Mouse (Mus musculus): Measurements from ENCODE around the gene Dock6.
"Not testable (repeated sequence)": the region's sequence is repeated elsewhere in the genome, so short reads cannot be mapped to it uniquely, and the experiment has no call there.

Gene Dock6

DNA sequence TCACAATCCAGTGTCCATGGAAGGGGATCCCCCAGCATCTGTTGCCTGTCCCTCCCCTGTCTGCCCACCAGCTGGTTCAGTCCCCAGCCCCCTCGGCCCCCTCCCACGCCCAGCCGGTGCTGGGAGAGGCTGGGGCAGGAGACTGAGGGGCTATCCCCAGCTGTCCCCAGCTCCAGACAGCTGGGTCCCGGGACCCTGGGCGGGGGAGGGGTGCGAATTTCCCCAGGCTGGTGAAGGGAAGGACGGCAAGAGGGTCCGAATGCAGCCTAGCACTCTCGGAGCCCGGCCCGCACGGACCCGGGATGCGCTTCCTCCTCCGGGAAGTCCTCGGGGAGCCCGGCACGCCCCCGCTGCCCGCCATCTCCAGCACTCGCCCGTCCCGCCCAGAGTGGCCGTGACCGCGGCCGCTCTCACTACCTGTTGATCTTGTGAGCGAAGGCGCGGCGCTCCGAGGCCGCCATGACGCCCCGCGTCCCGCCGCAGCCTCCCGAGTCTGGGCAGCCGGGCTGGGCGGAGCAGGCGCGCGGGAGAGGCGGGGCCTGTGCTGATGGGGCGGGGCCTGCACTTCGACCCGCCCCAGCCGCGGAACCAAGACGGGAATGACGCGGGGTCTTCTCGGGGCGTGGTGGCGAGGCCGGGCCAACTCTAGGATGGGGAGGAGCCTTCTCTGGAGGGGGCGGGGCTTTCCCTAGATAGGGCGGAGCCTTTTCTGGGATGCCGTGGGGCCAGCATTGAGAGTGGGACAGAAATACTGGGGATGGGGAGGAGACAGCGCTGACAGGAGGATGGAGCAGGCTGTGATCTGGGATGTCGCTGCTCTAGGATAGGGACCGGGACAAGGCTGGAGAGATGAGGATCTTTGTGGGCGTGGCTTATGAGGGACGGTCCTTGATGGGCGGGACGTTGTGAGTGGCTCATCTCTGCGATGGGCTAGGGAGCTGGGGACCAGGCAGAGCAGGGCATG lies at the start of gene Dock6:
Gene Dock6, minus strand, starts transcription at position 508 of the 964 bp plus-strand sequence.
- in situ Hi-C loops (cut with MboI, MseI): loop anchor here (5.0 kb wide), 1 partner anchor 85 kb away; the partner anchor contains the start of gene Plppr2

DNA sequence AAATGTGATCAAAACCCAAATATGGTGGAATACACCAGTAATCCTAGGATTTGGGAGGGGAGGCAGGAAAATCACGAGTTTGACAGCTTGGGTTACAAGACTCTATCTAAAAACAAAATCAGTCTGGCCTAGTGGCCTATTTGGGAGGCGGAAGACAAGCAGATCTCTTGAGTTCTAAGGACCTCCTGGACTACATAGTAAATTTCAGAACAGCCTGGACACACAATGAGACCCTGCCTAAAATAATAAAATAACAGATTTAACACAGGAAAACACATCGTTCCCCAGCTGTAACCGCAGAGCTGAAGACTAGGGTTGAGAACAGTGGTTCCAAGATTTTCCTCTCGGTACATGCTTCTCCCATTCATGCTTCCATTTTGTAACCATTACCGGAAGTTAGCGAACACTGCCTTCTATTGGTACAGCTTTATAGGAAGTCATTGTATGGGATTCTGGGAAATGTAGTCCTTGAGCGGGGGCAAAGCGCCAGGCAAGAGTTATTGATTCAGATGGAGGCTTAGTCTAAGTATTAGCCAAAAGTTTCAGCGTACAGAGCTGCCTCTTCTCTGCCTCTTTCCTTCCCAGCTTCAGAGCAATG lies 48.9 kb upstream of the Dock6 start:
- in situ Hi-C loops (cut with MboI, MseI): no loop called here

DNA sequence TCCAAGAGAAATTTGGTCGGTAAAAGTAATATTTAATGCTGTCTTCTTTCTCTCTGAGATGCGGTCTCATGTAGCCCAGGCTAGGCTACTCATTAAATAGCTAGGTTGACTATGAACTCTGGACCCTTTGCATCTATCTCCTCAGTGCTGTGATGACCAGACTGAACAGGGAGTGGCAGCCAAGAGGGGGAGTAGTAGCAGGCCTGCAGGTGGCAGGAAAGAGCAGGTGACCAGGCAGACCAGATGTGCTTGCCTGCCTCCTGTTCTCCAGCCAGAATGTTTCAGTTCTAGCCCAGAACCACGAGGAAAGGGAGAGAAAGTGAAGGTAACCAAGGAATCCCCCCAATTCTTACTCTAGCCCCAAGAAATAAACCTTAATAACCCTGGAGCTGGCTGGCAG lies 36.8 kb upstream of the Dock6 start:
- in situ Hi-C loops (cut with MboI, MseI): no loop called here

DNA sequence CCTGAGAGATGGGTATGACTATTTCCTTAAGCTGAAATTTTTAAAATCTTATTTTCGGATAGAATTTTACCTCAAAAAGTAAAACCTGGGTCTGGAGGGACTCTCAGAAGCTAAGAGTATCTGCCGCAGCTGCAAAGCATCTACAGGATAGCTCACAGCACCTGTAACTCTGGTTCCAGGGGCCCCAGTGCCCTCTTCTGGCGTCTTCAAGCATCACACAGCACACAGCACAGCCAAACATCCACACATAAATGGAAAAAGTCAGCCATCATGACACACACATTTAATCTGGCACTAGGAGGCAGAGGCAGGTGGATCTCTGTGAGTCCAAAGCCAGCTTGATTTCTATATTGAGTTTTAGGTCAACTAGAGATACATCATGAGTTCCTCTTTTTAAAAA lies 24.2 kb upstream of the Dock6 start:
- in situ Hi-C loops (cut with MboI, MseI): no loop called here

DNA sequence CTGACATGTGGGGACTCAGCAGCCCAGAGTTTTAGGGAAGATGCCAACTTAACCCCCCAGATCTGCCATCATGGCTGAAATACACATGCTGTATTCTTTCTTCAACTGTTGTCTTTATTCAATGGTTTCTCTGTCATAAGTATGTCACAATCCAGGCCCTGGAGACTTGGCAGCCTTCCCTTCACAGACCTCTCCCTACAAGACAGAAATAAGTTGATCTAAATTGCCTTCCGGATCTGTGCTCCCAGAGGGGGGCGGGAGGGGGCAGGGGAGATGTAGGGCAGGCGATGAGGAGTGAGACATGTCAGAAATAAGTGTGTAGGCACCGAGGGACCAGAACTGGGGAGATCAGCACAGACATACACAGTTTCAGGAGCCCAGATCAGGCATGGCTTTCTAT lies 19.8 kb upstream of the Dock6 start:
- in situ Hi-C loops (cut with MboI, MseI): no loop called here

DNA sequence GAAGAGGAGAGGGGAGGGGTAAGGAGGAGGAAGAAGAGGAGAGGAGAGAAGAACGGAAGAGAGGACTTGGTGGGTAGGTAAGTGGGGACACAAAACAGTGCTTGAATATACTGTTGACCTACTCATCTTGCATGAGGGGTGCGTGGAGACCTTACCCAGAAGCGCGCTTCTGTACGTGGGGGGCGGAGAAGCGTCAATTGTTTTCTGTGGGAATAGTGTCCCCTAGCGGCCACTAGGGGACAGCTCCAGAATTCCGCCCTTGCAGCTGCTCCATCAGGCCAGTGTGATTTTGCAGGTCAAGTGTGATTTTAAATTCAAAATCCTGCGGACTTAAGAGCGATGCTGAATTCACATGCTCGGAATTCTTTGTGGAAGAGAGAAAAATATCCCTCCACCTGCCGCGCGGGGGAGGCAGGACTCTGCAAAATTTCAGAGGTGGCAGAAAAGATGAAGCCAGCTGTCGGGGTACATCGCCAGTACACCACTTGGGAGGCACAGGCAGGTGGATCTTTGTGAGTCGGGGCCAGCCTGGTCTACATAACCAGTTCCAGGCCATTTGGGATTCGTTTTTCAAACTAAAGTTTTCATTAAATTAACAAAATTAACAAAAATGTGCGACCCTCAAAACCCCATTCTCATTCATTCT lies 18.6 kb upstream of the Dock6 start:
- in situ Hi-C loops (cut with MboI, MseI): no loop called here

DNA sequence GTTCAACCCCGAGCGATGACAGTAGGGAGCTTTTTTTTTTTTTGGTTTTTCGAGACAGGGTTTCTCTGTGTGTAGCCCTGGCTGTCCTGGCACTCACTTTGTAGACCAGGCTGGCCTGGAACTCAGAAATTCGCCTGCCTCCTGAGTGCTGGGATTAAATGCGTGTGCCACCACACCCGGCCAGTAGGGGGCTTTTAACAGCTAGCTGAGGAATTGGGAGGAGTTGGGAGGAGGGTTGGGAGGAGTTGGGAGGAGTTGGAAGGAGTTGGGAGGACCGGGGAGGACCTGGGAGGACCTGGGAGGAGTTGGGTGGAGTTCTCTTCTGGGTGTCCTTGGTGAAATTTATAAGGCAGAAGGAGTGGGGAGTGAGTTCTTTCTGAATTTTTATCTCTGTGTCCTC lies 16.9 kb upstream of the Dock6 start:
- in situ Hi-C loops (cut with MboI, MseI): not testable (repeated sequence)

DNA sequence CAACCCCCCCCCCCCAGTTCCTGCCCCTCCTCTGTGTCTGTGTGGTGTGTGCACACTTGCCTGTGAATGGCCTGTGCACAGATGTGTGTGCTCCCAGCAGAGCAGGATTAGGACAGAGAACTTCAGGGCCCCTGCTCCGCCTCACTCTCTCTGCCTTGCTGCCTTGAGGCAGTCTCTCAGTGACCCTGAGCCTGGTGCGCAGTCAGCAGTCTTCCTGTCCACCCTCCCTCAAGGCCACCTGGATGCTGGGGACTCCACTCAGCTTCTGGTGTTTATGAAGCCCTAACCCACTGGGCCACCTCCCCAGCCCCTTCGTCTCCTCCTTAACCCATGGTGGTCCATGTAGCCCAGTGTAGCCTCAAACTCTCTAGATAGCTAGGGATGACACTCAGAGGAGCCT lies 15.3 kb upstream of the Dock6 start:
- in situ Hi-C loops (cut with MboI, MseI): no loop called here

DNA sequence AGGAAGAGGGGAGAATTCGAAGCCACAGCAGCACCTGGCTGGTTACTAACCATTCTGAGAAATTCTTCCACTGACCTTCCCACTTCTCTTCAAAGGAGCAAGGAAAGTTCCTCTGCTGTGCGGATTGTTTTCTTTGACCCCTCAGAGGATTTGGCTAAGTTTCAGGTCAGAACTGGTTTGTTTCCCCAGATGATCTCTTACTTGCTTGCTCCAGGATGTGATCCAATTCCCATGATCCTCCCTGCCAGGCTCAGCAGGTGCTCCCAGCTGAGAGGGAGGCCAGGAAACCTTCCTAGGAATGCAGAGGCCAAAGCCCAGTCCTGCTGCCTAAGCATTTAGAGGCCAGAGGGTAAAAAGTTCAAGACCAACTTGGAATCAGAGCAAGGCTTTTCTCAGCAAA lies 14.2 kb upstream of the Dock6 start:
- in situ Hi-C loops (cut with MboI, MseI): no loop called here

DNA sequence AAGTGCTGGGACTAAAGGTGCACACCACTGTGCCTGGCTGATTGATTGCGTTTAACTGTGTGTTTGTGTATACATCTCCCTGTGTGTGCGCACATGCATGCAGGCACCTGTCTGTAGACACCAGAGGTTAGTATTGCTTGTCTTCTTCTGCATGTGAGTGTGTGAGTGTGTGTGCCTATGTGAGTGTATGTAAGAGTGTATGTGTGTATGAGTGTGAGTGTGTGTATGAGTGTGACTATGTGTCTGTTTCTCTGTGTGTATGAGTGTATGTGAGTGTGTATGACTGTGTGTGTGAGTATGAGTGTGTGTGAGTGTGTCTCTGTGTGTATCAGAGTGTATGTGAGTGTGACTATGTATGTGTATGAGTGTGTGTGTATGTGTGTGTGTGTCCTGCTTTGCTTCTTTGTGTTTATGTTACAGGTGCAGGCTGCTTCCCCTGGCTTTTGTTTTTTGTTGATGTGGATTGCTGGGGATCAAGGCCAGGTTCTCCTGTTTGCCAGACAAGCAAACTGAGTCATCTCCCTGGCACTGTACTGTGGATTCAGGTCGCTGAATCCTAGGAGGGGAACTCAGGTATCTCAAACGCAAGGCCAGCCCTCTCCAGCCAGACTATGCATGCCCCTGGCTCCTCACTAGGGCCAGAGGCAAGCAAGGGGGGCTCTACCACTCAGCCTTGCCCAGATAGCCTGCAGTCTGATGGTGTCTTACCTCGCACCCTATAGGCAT lies 13.4 kb upstream of the Dock6 start:
- in situ Hi-C loops (cut with MboI, MseI): no loop called here

DNA sequence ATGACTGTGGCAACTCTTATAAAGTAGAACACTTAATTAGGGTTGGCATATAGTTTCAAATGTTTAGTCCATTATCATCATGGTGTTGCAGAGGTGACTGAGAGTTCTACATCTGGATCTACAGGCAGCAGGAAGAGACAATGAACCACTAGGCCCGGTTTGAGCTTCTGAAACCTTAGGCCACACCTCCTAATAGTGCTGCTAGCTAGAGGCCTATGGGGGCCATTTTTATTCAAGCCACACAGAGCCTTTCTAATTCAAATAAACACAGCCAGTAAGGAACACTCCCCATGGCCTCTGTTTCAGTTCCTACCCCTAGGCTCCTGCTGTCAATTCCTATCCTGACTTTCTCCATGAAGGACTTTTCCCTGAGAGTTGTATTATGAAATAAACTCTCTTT lies 9.7 kb upstream of the Dock6 start:
- in situ Hi-C loops (cut with MboI, MseI): no loop called here

DNA sequence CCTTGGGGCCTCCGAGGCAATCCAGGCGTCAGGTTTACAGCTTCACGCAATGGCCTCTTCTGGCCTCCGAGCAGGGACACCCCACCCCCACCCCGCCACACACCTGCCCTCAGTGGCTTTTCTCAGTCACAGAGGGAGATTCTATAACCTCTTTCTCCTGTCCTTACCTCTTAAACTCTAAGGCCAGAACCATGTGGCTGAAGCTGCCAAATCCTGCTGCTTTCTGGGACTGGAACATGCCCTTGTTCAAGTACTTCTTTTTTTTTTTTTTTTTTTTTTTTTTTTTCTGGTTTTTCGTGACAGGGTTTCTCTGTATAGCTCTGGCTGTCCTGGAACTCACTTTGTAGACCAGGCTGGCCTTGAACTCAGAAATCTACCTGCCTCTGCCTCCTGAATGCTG lies 7.9 kb upstream of the Dock6 start:
- in situ Hi-C loops (cut with MboI, MseI): not testable (repeated sequence)

DNA sequence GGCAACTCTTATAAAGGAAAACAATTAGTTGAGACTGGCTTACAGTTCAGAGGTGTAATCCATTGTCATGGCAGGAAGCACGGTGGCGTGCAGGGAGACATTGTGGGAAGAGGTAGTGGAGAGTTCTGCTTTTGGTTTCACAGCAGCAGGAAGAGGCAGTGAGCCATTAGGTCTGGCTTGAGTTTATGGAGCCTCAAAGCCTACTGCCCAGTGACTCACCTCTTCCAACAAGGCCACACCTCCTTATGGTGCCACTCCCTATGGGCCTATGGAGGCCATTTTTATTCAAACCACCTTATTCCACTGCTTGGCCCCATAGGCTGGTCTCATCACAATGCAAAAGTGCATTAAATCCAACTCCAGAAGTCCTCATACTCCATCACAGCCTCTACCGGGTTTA lies 7.2 kb upstream of the Dock6 start:
- in situ Hi-C loops (cut with MboI, MseI): no loop called here

DNA sequence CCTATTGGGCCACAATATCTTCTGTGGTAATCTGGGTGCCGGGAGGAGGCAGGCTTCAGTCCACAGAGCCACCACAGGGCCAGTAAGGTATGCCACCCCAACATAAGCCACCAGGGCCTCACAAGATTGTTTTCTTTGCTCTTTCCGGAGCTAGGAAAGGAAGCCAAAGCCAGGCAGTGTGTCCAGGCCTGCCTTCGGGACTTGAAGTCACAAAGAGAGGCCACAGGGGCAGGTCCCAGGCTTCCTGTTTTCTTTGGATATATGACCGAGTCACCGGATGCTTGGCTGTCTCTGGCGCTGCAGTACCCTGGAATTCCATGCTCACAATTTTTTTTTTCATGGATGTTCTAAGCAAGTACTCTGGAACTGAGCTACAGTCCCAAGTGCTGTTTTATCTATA lies 5.6 kb upstream of the Dock6 start:
- in situ Hi-C loops (cut with MboI, MseI): no loop called here

DNA sequence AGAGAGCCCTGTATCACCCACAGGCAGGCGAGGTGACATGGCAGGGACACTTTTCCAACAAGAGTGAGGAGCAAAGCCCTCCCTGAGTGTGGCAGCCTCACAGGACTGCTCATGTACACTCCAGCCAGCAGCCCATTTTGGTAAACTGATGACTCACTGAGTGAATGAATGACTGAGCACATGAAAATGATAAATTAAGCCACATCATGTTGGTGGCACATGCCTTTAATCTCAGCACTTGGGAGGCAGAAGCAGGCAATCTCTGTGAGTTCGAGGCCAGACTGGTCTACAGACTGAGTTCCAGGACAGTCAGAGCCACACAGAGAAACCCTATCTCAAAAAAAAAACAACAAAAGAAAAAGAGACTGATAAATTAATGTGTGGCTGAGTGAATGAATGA lies 5.1 kb upstream of the Dock6 start:
- in situ Hi-C loops (cut with MboI, MseI): no loop called here

DNA sequence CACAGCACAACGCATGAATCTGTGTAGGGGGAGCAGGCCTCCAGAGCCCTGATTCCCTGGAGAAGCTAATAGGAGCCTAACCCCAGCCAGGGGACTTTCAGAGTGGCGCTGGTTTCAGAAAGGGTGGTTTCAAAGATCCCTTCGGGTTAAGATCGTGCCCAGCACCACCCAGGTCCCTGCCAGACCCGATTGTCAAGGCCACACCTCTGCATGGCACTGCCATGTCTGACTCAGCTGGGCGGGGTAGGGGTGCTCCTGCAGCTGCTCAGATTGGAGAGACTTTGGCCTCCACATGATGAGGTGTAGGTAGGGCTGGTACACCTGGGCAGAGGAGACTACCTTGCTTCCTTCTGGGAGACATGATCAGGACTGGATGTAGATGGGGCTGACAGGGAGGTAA lies 2.5 kb upstream of the Dock6 start:
- in situ Hi-C loops (cut with MboI, MseI): loop anchor here (5.0 kb wide), 1 partner anchor 82 kb away; the partner anchor contains the start of gene Plppr2

DNA sequence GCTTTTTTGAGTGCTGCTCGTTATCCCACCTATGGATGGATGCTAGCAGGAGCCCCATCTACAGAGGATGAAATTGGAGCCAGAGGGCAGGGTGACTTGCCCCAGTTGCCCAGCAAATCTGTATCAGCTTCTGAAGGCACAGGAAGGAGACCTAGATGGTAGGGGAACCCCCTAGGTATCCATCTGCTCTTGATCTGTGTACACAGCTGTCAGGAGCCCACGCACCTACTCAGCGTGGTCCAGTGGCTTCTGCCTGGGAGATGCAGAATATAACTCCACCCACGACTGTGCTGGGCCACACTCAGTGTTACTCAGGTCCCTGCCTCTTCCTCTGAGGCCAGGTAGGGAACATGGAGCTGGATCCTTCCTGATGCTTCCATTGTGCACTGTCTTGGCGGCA lies 1.5 kb upstream of the Dock6 start:
- in situ Hi-C loops (cut with MboI, MseI): loop anchor here (5.0 kb wide), 1 partner anchor 83 kb away; the partner anchor contains the start of gene Plppr2

DNA sequence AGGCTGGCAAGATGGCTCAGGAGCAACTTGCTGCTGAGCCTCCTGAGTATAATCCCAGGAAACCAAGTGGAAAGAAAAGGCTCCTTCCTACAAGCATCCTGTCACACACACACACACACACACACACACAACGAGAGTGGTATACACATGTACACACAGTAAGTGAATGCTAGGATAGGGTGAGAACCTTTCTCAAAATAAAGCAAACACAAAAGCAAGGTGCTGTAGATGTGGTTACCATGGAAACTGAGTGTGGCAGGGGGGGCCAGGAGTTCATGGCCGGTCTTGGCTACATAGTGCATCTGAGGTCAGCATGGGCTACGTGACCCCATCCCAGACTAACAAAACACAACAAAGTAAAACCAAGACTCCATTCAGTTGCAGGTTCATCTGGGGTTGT lies 1.4 kb downstream of the Dock6 start:
- in situ Hi-C loops (cut with MboI, MseI): loop anchor here (5.0 kb wide), 1 partner anchor 86 kb away; the partner anchor contains the start of gene Plppr2

DNA sequence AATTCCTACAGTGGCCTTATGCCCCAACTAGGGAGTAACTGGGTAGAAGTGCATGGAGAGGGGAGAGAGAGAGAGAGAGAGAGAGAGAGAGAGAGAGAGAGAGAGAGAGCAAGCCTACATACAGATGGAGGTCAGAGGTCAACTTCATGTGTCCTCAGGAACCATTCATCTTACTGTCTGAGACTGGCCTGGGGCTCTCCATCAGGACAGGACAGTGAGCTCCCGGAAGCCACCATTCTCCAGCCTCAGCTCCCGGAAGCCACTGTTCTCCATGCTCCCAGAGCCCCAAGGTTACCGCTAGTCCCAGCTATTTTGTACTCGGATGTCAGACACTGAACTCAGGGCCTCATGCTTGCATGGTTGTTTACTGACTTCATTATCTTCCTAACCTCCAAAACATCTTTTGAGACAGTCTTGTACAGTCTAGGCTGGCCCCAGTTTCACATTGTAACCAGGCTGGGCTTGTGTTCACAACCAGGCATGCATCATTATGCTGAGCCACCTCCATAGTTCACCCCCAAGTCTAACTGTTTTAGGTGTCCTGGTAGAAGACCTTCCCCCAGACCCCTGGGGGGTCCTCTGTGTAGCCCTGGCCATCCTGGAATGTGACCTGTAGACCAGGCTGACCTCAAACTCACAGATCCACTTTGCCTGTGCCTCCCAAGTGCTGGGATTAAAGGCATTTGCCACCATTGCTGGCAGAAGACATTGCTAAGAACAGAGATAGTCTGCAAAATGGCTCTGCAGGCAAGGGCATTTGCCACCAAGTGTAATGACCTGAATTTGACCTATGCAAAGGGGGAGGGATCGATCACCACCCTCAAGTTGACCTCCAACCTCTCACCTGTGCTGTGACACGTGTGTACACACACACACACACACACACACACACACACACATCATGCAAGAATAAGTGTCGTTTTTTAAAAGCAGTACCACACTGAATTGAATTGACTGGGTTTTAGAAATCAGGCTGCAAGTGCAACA lies 2.5 kb downstream of the Dock6 start:
- in situ Hi-C loops (cut with MboI, MseI): loop anchor here (5.0 kb wide), 1 partner anchor 87 kb away; the partner anchor contains the start of gene Plppr2

DNA sequence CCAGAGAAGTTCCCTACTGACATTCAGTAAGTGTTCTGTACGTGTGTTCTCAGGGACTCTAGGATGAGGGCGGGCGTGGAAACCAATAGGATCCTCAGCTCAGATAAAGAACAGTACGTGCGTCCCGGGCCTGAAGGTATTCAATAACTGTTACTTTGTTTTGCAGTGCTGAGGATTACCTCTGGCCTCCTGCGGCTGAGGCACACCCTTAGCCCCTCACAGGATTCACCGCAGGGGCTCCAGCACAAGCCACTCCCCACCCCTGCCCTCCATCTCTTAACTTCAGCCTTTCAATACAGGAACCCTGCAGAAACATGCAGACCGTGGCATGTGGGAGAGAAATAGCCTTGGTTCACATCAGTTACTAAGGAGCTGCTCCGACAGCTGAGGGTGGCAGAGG lies 4.5 kb downstream of the Dock6 start:
- in situ Hi-C loops (cut with MboI, MseI): no loop called here

Measured in T-helper 2 cell (primary cell).